Mouse (Mus musculus) midbrain, embryonic 16.5 days (tissue): Measurements from ENCODE around the gene Abl1. TPM values are rescaled to one million over a fixed set of nuclear protein-coding genes. Genes with fewer than 3 reads are reported as not detected.

Source experiments
- ATAC-seq: fragments of 200-750 bp; cut with Nextera tagmentation; 2 replicates; pipeline ENCODE4 v1.8.0; 2017; ENCODE audit warnings: moderate TSS enrichment
- H3K27ac ChIP-seq: fragments of 300-500 bp; sonication (generic); 2 replicates; pipeline ENCODE4 v1.5.1; 2014; ENCODE audit warnings: mild to moderate bottlenecking, low read length, mixed read lengths
- H3K27me3 ChIP-seq: fragments of 300-500 bp; sonication (generic); 2 replicates; pipeline ENCODE4 v1.6.1; 2014; ENCODE audit warnings: low read depth, low read length, mixed read lengths; ENCODE audit not compliant: control insufficient read depth, insufficient read depth
- H3K36me3 ChIP-seq: fragments of 300-500 bp; sonication (generic); 2 replicates; pipeline ENCODE4 v1.6.1; 2014; ENCODE audit warnings: mild to moderate bottlenecking, low read length, moderate library complexity, mixed read lengths; ENCODE audit not compliant: control insufficient read depth, insufficient read depth
- H3K4me1 ChIP-seq: fragments of 300-500 bp; sonication (generic); 2 replicates; pipeline ENCODE4 v1.6.1; 2014; ENCODE audit warnings: mild to moderate bottlenecking, low read length, mixed read lengths; ENCODE audit not compliant: control insufficient read depth, insufficient read depth
- H3K4me2 ChIP-seq: fragments of 300-500 bp; sonication (generic); 2 replicates; pipeline ENCODE4 v1.6.1; 2014; ENCODE audit warnings: mild to moderate bottlenecking, low read length, mixed read lengths
- H3K4me3 ChIP-seq: fragments of 300-500 bp; sonication (generic); 2 replicates; pipeline ENCODE4 v1.5.1; 2014; ENCODE audit warnings: low read depth, mild to moderate bottlenecking, low read length, moderate library complexity, mixed read lengths
- H3K9ac ChIP-seq: fragments of 300-500 bp; sonication (generic); 2 replicates; pipeline ENCODE4 v1.6.1; 2014; ENCODE audit warnings: low read depth, low read length, mixed read lengths
- H3K9me3 ChIP-seq: fragments of 300-500 bp; sonication (generic); replicated peaks from 2 replicates; pipeline ENCODE4 v1.6.1; 2014; ENCODE audit warnings: mild to moderate bottlenecking, low read length, mixed read lengths; ENCODE audit not compliant: control insufficient read depth, poor library complexity, severe bottlenecking
- WGBS: fragments of 180-500 bp; shearing (Covaris S2); extraction: QIAGEN DNeasy Blood & Tissue Kit; methylation state at CpG from one replicate; pipeline ENCODE4 v1.1.7; 2014; 5-methylcytosine and 5-hydroxymethylcytosine counted together
- polyA plus RNA-seq: library from polyadenylated mRNA; unstranded; fragments of >200 nt; fragmentation: Nextera tagmentation; extraction: Ambion mirVana; gene quantifications from 2 replicates; pipeline ENCODE4 v1.2.1, GENCODE M21; 2015

Abl1 gene
- polyA plus RNA-seq, 1 experiment from 2014 or later, result 16.7 TPM

DNA sequence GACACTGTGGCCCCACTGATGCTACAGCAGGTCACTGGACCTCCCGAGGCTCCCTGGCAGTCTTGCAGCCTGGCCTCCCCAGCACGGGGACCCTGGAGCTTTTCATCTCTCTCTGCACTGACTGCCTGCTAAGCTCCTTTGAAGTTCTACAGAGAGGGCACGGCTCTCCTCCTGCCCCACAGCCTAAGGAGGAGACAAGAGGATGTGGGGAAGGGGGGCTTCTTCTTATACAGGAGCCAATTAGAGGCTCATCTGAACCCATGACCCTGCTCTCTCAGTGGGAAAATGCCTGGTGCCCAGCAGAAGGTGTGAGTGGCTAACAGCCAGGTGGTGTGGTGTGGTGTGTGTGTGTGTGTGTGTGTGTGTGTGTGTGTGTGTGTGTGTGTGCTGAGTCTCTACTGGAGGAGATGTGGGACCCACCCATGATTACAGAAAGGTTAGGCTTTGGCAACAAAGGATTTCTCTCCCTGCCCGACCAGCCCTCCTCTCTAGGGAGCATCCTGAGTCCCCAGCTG is 140.2 kb downstream of the Abl1 start:
- ATAC-seq, result 0 out of 2 replicates have a peak, but pooled peaks have one; percentile 30
- H3K4me2 ChIP-seq, result no peak overlapping the region

DNA sequence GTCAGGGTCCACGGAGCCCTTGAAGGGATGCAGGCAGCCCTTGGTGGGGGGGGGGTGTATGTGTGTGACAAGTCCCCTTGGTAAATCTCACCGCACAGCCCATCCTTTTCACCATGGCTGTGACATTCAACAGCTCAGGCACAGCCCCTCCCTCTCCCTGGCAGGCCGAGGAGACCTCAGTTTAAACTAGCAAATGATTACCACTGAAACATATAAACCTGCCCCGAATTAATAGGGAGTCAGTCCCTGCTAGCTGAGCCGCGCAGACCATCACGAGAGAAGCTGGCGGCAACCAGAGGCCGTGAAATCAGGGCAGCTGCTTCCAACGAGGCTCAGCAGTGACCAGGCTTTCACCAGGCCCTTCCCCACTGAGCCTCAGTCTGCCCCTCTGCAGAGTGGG is 147.9 kb downstream of the Abl1 start:
- no peak overlapping the region for H3K9ac ChIP-seq
- no peaks in the 10 kb centered on the region for H3K36me3 ChIP-seq
- H3K27me3 ChIP-seq, result no peaks in the 10 kb centered on the region; the same call in 1 of the 2 replicates
- ATAC-seq, result no peak
- H3K4me1 ChIP-seq, result no peaks in the 10 kb centered on the region; the same call in 1 of the 2 replicates
- no peak overlapping the region for H3K4me2 ChIP-seq
- no peak overlapping the region for H3K27ac ChIP-seq
- WGBS, result 58% methylated on average over 10 of the region's 10 CpGs
- H3K4me3 ChIP-seq, result no peak overlapping the region
- H3K9me3 ChIP-seq, result no peaks in the 10 kb centered on the region

More for the DNA sequence above, 140.2 kb downstream of the Abl1 start:
- no peaks in the 10 kb centered on the region for H3K9me3 ChIP-seq
- no peaks in the 10 kb centered on the region for H3K36me3 ChIP-seq
- peak overlapping the region; percentile 60; the same call in 1 of the 2 replicates for H3K27ac ChIP-seq
- H3K27me3 ChIP-seq, result no peaks in the 10 kb centered on the region
- 13% methylated on average over 4 of the region's 4 CpGs for WGBS
- no peak overlapping the region for H3K9ac ChIP-seq
- H3K4me1 ChIP-seq, result peaks cover 18% of the 10 kb centered on the region
- no peak overlapping the region for H3K4me3 ChIP-seq

DNA sequence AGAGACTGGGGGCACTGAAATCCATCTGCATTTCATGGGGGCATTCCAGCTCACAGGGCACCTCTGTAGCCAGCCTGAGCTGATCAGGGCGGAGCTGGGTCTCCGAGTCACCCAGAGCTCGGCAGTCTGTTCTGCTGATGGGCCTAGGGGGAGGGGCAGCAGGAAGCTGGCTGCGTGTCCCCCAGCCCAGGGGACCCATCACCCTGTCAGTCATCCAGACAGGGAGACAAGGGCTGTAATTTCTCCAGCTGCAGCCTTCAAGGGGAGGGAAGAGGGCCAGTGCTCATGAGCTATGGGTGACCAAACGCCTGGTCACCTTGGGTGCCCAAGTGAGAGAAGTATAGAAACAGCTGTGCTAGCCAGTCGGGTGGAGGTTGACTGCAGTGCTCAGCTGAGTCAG is 148.8 kb downstream of the Abl1 start:
- Histone ChIP-seq H3K27ac (no peak overlapping the region), H3K9ac (no peak overlapping the region), H3K27me3 (no peaks in the 10 kb centered on the region; the same call in 1 of the 2 replicates), H3K4me1 (no peaks in the 10 kb centered on the region; the same call in 1 of the 2 replicates), H3K4me3 (no peak overlapping the region), H3K36me3 (no peaks in the 10 kb centered on the region), H3K4me2 (no peak overlapping the region), H3K9me3 (no peaks in the 10 kb centered on the region)
- 43% methylated on average over 6 of the region's 6 CpGs for WGBS
- ATAC-seq, result no peak

DNA sequence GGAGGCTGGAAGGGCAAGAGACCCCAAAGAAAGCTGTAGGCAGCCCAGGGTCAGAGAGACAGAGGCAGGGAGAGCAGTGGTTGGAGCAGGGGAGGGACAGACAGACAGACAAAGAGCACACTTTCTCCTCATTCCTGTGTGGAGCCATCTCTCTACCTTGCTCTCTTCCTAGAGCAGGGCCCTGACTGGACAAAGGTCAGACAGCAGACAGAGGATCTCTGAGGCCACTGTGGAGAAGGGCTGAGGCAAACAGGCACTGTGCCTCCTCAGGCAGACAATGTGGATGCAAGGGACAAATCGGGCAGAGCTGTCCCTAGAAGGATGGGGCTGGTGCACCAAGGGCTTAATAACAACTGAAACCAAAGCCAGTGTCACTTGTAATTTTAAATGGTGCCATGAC is 150.7 kb downstream of the Abl1 start:
- Histone ChIP-seq H3K4me2 (no peak overlapping the region), H3K9me3 (no peaks in the 10 kb centered on the region), H3K27me3 (peaks cover 3% of the 10 kb centered on the region), H3K9ac (no peak overlapping the region), H3K4me3 (no peak overlapping the region), H3K4me1 (no peaks in the 10 kb centered on the region; the same call in 1 of the 2 replicates), H3K36me3 (no peaks in the 10 kb centered on the region), H3K27ac (no peak overlapping the region)
- WGBS, result 35% methylated on average over 1 of the region's 1 CpGs
- ATAC-seq, result no peak

GRCm38 (mm10) chr2:31844729-31845136 is 156.6 kb downstream of the Abl1 start:
- Histone ChIP-seq H3K4me3 (peak overlapping the region; percentile 61), H3K9ac (no peak overlapping the region; the same call in 1 of the 2 replicates), H3K27me3 (peaks cover 15% of the 10 kb centered on the region), H3K27ac (no peak overlapping the region), H3K4me2 (peak overlapping the region; percentile 96), H3K9me3 (no peaks in the 10 kb centered on the region), H3K36me3 (no peaks in the 10 kb centered on the region), H3K4me1 (peaks cover 14% of the 10 kb centered on the region; the same call in 1 of the 2 replicates)
- ATAC-seq, result peak; percentile 66
- WGBS, result 1% methylated on average over 10 of the region's 10 CpGs

DNA sequence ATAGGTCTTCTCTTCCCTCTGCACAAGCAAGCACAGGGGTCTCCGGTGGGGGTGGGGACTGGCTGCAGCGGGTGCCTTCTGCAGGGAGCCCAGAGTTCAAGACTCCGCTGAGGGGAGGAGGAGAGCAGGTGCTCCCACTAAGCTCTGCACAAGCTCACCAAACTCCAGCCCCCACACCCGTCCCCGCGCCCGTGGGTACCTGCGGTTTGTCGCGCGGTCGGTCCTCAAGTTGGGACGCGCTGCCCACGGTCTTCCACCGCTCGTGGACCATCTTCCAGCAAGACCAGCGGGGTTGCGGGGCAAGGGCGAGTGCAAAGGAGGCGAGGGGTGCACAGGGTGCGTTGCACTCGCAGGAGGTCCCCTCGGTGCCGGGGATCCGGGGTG is 157.3 kb downstream of the Abl1 start:
- H3K36me3 ChIP-seq, result no peaks in the 10 kb centered on the region
- no peak overlapping the region for H3K27ac ChIP-seq
- peak overlapping the region; percentile 61 for H3K4me3 ChIP-seq
- no peaks in the 10 kb centered on the region for H3K9me3 ChIP-seq
- no peak for ATAC-seq
- peak overlapping the region; percentile 96 for H3K4me2 ChIP-seq
- H3K9ac ChIP-seq, result peak overlapping the region; percentile 76
- peaks cover 15% of the 10 kb centered on the region for H3K27me3 ChIP-seq
- 2% methylated on average over 22 of the region's 26 CpGs for WGBS
- peaks cover 14% of the 10 kb centered on the region; the same call in 1 of the 2 replicates for H3K4me1 ChIP-seq

DNA sequence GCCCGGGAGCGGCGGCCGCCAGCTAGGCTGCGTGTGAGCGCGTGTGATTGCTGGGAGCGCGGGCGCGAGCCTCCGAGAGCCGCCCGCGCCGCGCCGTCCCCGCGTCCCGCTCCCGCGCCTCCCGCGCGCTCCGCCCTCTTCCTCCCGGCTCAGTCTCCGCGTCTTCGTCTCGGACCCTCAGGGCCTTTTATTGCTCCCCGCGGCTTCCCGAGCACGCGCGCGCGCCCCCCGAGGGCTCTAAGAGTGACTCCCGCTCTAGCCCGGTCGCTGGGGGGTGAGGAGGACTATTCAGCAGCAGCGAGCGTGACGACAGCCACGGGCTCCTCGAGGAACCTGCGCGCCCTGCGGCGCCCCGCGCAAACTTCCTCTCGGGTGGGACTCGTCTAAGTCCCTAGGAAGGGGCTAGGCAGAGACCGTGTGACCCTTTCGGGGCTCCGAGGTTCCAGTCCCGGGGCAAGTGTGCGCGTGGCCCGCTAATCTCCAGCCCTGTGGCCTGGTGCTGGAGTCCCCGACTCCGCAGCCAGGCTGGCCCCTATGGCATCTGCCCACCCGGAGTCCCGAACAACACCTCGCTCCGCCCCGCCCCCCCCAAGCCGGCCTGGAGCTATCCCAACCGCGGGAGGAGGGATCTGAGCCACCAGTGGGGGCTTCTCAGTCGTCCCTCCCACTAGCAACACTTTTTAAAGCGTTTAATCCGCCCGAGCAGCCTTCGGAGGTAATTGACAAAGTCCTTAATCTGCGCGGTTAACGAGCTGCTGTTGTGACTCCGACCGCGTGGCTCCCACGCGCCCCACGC is 157.9 kb downstream of the Abl1 start, which contains the start of gene Fibcd1:
Fibcd1 (minus strand) TSS at position 110 of the 796 bp plus-strand sequence.
- H3K9ac ChIP-seq, result peak within 1 kb of the TSS; percentile 76
- peak within 1 kb of the TSS; percentile 96 for H3K4me2 ChIP-seq
- H3K4me1 ChIP-seq, result peaks cover 16% of the 10 kb centered on the region; the same call in 1 of the 2 replicates
- peaks cover 15% of the 10 kb centered on the region for H3K27me3 ChIP-seq
- H3K9me3 ChIP-seq, result no peaks in the 10 kb centered on the region
- H3K36me3 ChIP-seq, result no peaks in the 10 kb centered on the region
- under 1% methylated on average over 67 of the region's 88 CpGs for WGBS
- H3K27ac ChIP-seq, result peak within 1 kb of the TSS; percentile 33; the same call in 1 of the 2 replicates
- peak; percentile 40 for ATAC-seq
- H3K4me3 ChIP-seq, result peak within 1 kb of the TSS; percentile 61

- Histone ChIP-seq H3K27ac (no peak overlapping the region; the same call in 1 of the 2 replicates), H3K4me2 (peak overlapping the region; percentile 96), H3K9ac (peak overlapping the region; percentile 76), H3K9me3 (no peaks in the 10 kb centered on the region), H3K4me3 (peak overlapping the region; percentile 61), H3K36me3 (no peaks in the 10 kb centered on the region), H3K4me1 (peaks cover 16% of the 10 kb centered on the region; the same call in 1 of the 2 replicates), H3K27me3 (peaks cover 18% of the 10 kb centered on the region)
- 3% methylated on average over 35 of the region's 35 CpGs for WGBS
- ATAC-seq, result no peak
Measured at GRCm38 (mm10) chr2:31846692-31847660, 158.8 kb downstream of the Abl1 start.
